Mouse (Mus musculus) v-Abl transformed pro-B cells (cell line): ENCODE results near the gene Olfr1209.

Source experiments
- in situ Hi-C, 2 experiments: fragments of 400-800 bp; cut with MboI; formaldehyde crosslinking; loops; one replicate each; pipeline ENCODE4 v1.15.1; 2025; ENCODE audit not compliant: unreplicated experiment in 2 of 2

Gene Olfr1209

GRCm38 (mm10) chr2:88915057-88915456 lies at the start of gene Olfr1209:
TSS of gene Olfr1209 (minus strand) at chr2:88915157.
- in situ Hi-C loops, result no loop called here

GRCm38 (mm10) chr2:88953669-88954068 lies 38.7 kb upstream of the Olfr1209 start, which contains the start of gene Olfr1212:
TSS of gene Olfr1212 (plus strand) at chr2:88953969.
- in situ Hi-C loops, result no loop called here

GRCm38 (mm10) chr2:88938011-88938410 lies 23.1 kb upstream of the Olfr1209 start, which contains the start of gene Olfr1211:
TSS of gene Olfr1211 (minus strand) at chr2:88938111.
- in situ Hi-C loops, result no loop called here

- in situ Hi-C loops, result no loop called here
Observed at GRCm38 (mm10) chr2:88902211-88902610, 12.7 kb downstream of the Olfr1209 start, which contains the start of gene Olfr1208. TSS of gene Olfr1208 (minus strand) at chr2:88902311.

- in situ Hi-C loops, result no loop called here
Observed at GRCm38 (mm10) chr2:88862931-88863330, 52.0 kb downstream of the Olfr1209 start, which contains the start of gene Olfr1206. TSS of gene Olfr1206 (plus strand) at chr2:88863231.
